Mouse (Mus musculus): ENCODE results near the gene Mus81. TPM values are rescaled to one million over a fixed set of nuclear protein-coding genes. Genes with fewer than 3 reads are reported as not detected.

The Mus81 gene
- polyA plus RNA-seq (2015; fragmentation: Nextera tagmentation; extraction: Ambion mirVana): 44.1 and 45.2 TPM in 2 replicates

GRCm38 (mm10) chr19:5487768-5488550, at the start of gene Mus81:
Gene Mus81 (minus strand): TSS chr19:5488402.
- Histone ChIP-seq H3K9ac (peak within 1 kb of the TSS; percentile 63), H3K27ac (replicated peaks) (peak within 1 kb of the TSS; percentile 99), H3K27me3 (no peaks in the 10 kb centered on the region), H3K4me2 (replicated peaks) (peak within 1 kb of the TSS; percentile 86), H3K9me3 (replicated peaks) (no peaks in the 10 kb centered on the region), H3K4me1 (peaks cover 46% of the 10 kb centered on the region), H3K4me3 (replicated peaks) (peak within 1 kb of the TSS; percentile 59), H3K36me3 (peaks cover 37% of the 10 kb centered on the region)
- under 1% methylated on average over 39 of the region's 39 CpGs for WGBS
- peak; percentile 79 for ATAC-seq (ENCODE audit: insufficient number of reproducible peaks, low FRiP score, low TSS enrichment, low read depth)

- no peaks in the 10 kb centered on the region for H3K9me3 ChIP-seq (replicated peaks)
- H3K9ac ChIP-seq: no peak overlapping the region
- H3K27me3 ChIP-seq: peaks cover 3% of the 10 kb centered on the region; the same call in 1 of the 2 replicates
- no peak overlapping the region for H3K4me3 ChIP-seq (replicated peaks)
- ATAC-seq (ENCODE audit: insufficient number of reproducible peaks, low FRiP score, low TSS enrichment, low read depth): no peak
- 53% methylated on average over 8 of the region's 8 CpGs for WGBS
- H3K36me3 ChIP-seq: no peaks in the 10 kb centered on the region
- H3K4me2 ChIP-seq (replicated peaks): no peak overlapping the region
- H3K4me1 ChIP-seq: peaks cover 18% of the 10 kb centered on the region
- 0 out of 2 replicates have a peak overlapping the region, but pooled peaks have one; percentile 17 for H3K27ac ChIP-seq (replicated peaks)
Observed at GRCm38 (mm10) chr19:5532520-5532919, 44.3 kb upstream of the Mus81 start.

- Histone ChIP-seq H3K9me3 (replicated peaks) (no peaks in the 10 kb centered on the region), H3K27ac (replicated peaks) (peak overlapping the region; percentile 77), H3K27me3 (peaks cover 3% of the 10 kb centered on the region; the same call in 1 of the 2 replicates), H3K9ac (no peak overlapping the region), H3K4me2 (replicated peaks) (peak overlapping the region; percentile 49), H3K4me3 (replicated peaks) (peak overlapping the region; percentile 32), H3K4me1 (peaks cover 18% of the 10 kb centered on the region), H3K36me3 (no peaks in the 10 kb centered on the region)
- ATAC-seq (ENCODE audit: insufficient number of reproducible peaks, low FRiP score, low TSS enrichment, low read depth): no peak
- 42% methylated on average over 7 of the region's 7 CpGs for WGBS
Observed at GRCm38 (mm10) chr19:5530138-5530524, 41.9 kb upstream of the Mus81 start.

GRCm38 (mm10) chr19:5529325-5530137, 41.3 kb upstream of the Mus81 start:
- no peak overlapping the region for H3K9ac ChIP-seq

GRCm38 (mm10) chr19:5525204-5525603, 37.0 kb upstream of the Mus81 start:
- Histone ChIP-seq H3K4me1 (peaks cover 15% of the 10 kb centered on the region), H3K27ac (replicated peaks) (no peak overlapping the region), H3K9ac (no peak overlapping the region), H3K27me3 (peaks cover under 1% of the 10 kb centered on the region; the same call in 1 of the 2 replicates), H3K36me3 (no peaks in the 10 kb centered on the region), H3K4me3 (replicated peaks) (no peak overlapping the region), H3K9me3 (replicated peaks) (no peaks in the 10 kb centered on the region), H3K4me2 (replicated peaks) (no peak overlapping the region)
- no peak for ATAC-seq (ENCODE audit: insufficient number of reproducible peaks, low FRiP score, low TSS enrichment, low read depth)
- WGBS: 70% methylated on average over 5 of the region's 5 CpGs

More at GRCm38 (mm10) chr19:5529325-5530137, 41.3 kb upstream of the Mus81 start:
- Histone ChIP-seq H3K4me3 (replicated peaks) (peak overlapping the region; percentile 32), H3K9me3 (replicated peaks) (no peaks in the 10 kb centered on the region), H3K36me3 (no peaks in the 10 kb centered on the region), H3K4me1 (peaks cover 18% of the 10 kb centered on the region), H3K27ac (replicated peaks) (peak overlapping the region; percentile 77), H3K27me3 (peaks cover 3% of the 10 kb centered on the region; the same call in 1 of the 2 replicates), H3K4me2 (replicated peaks) (peak overlapping the region; percentile 49)
- peak; percentile 92 for ATAC-seq (ENCODE audit: insufficient number of reproducible peaks, low FRiP score, low TSS enrichment, low read depth)
- 6% methylated on average over 20 of the region's 20 CpGs for WGBS

GRCm38 (mm10) chr19:5518721-5519120, 30.5 kb upstream of the Mus81 start:
- 85% methylated on average over 3 of the region's 3 CpGs for WGBS

GRCm38 (mm10) chr19:5516906-5517505, 28.8 kb upstream of the Mus81 start:
- no peak overlapping the region for H3K4me2 ChIP-seq (replicated peaks)
- 75% methylated on average over 8 of the region's 8 CpGs for WGBS
- H3K4me3 ChIP-seq (replicated peaks): no peak overlapping the region
- H3K4me1 ChIP-seq: no peaks in the 10 kb centered on the region
- no peaks in the 10 kb centered on the region for H3K9me3 ChIP-seq (replicated peaks)
- no peak for ATAC-seq (ENCODE audit: insufficient number of reproducible peaks, low FRiP score, low TSS enrichment, low read depth)
- H3K27ac ChIP-seq (replicated peaks): no peak overlapping the region
- no peaks in the 10 kb centered on the region for H3K27me3 ChIP-seq
- H3K9ac ChIP-seq: no peak overlapping the region
- no peaks in the 10 kb centered on the region for H3K36me3 ChIP-seq

More at GRCm38 (mm10) chr19:5518721-5519120, 30.5 kb upstream of the Mus81 start:
- Histone ChIP-seq H3K4me2 (replicated peaks) (no peak overlapping the region), H3K4me1 (no peaks in the 10 kb centered on the region), H3K36me3 (no peaks in the 10 kb centered on the region), H3K4me3 (replicated peaks) (no peak overlapping the region), H3K9me3 (replicated peaks) (no peaks in the 10 kb centered on the region), H3K27me3 (no peaks in the 10 kb centered on the region), H3K27ac (replicated peaks) (no peak overlapping the region), H3K9ac (no peak overlapping the region)
- no peak for ATAC-seq (ENCODE audit: insufficient number of reproducible peaks, low FRiP score, low TSS enrichment, low read depth)

- Histone ChIP-seq H3K9me3 (replicated peaks) (no peaks in the 10 kb centered on the region), H3K4me2 (replicated peaks) (no peak overlapping the region), H3K9ac (no peak overlapping the region), H3K4me1 (peaks cover 2% of the 10 kb centered on the region; the same call in 1 of the 2 replicates), H3K27ac (replicated peaks) (no peak overlapping the region), H3K4me3 (replicated peaks) (no peak overlapping the region), H3K36me3 (no peaks in the 10 kb centered on the region), H3K27me3 (no peaks in the 10 kb centered on the region)
- no peak for ATAC-seq (ENCODE audit: insufficient number of reproducible peaks, low FRiP score, low TSS enrichment, low read depth)
- 83% methylated on average over 7 of the region's 7 CpGs for WGBS
Observed at GRCm38 (mm10) chr19:5515840-5516777, 27.9 kb upstream of the Mus81 start.

GRCm38 (mm10) chr19:5513005-5513349, 24.8 kb upstream of the Mus81 start:
- H3K9ac ChIP-seq: no peak overlapping the region
- ATAC-seq (ENCODE audit: insufficient number of reproducible peaks, low FRiP score, low TSS enrichment, low read depth): no peak
- no peak overlapping the region for H3K4me2 ChIP-seq (replicated peaks)
- no peaks in the 10 kb centered on the region for H3K9me3 ChIP-seq (replicated peaks)
- no peak overlapping the region for H3K4me3 ChIP-seq (replicated peaks)
- peaks cover 18% of the 10 kb centered on the region for H3K4me1 ChIP-seq
- no peaks in the 10 kb centered on the region for H3K36me3 ChIP-seq
- H3K27me3 ChIP-seq: no peaks in the 10 kb centered on the region
- H3K27ac ChIP-seq (replicated peaks): no peak overlapping the region
- WGBS: 80% methylated on average over 3 of the region's 3 CpGs

Measured in embryonic facial prominence, embryonic 15.5 days (tissue).